Mouse (Mus musculus) spleen, embryonic (tissue): Measurements from ENCODE around the gene Ift140.

Source experiments
- CTCF ChIA-PET: fragments of 350-600 bp; sonication (Branson Sonifier 250); formaldehyde crosslinking; loops from one replicate; lab custom pipeline; 2022; lab: Charles Lee

Gene Ift140

GRCm38 (mm10) chr17:25068690-25069089 lies 52.8 kb downstream of the Ift140 start:
- CTCF ChIA-PET: no interaction called here

GRCm38 (mm10) chr17:25076906-25077305 lies 61.0 kb downstream of the Ift140 start:
- CTCF ChIA-PET: no interaction called here

- CTCF ChIA-PET: no interaction called here
These were observed 62.0 kb downstream of the Ift140 start for GRCm38 (mm10) chr17:25077771-25078372.

- CTCF ChIA-PET: no interaction called here
These were observed 64.3 kb downstream of the Ift140 start for GRCm38 (mm10) chr17:25080210-25080609.

GRCm38 (mm10) chr17:25080960-25081381 lies 65.1 kb downstream of the Ift140 start:
- CTCF ChIA-PET: no interaction called here

GRCm38 (mm10) chr17:25082081-25082847 lies 66.4 kb downstream of the Ift140 start:
- CTCF ChIA-PET: no interaction called here

GRCm38 (mm10) chr17:25082887-25083286 lies 67.0 kb downstream of the Ift140 start:
- CTCF ChIA-PET: no interaction called here

- CTCF ChIA-PET: no interaction called here
These were observed 67.6 kb downstream of the Ift140 start, which contains the start of gene Tmem204 for GRCm38 (mm10) chr17:25083444-25083931. TSS of gene Tmem204 (minus strand) at chr17:25083591.

GRCm38 (mm10) chr17:25084835-25085385 lies 69.0 kb downstream of the Ift140 start:
- CTCF ChIA-PET: no interaction called here

GRCm38 (mm10) chr17:25086724-25087123 lies 70.8 kb downstream of the Ift140 start:
- CTCF ChIA-PET: interaction anchor here (0.6 kb wide), 1 partner anchor 62 kb away, joined by 3 read pairs; no protein-coding TSS in a partner anchor

- CTCF ChIA-PET: no interaction called here
These were observed 73.3 kb downstream of the Ift140 start for GRCm38 (mm10) chr17:25089158-25089557.

- CTCF ChIA-PET: interaction anchor here (0.6 kb wide), 1 partner anchor 856 kb away, joined by 3 read pairs; no protein-coding TSS in a partner anchor
These were observed 74.6 kb downstream of the Ift140 start for GRCm38 (mm10) chr17:25090450-25090849.

GRCm38 (mm10) chr17:25096221-25096620 lies 80.3 kb downstream of the Ift140 start:
- CTCF ChIA-PET: no interaction called here

- CTCF ChIA-PET: no interaction called here
These were observed 84.2 kb downstream of the Ift140 start for GRCm38 (mm10) chr17:25100052-25100451.

- CTCF ChIA-PET: interaction anchor here (0.5 kb wide), 1 partner anchor 375 kb away, joined by 3 read pairs; no protein-coding TSS in a partner anchor
These were observed 85.5 kb downstream of the Ift140 start for GRCm38 (mm10) chr17:25101338-25101737.

- CTCF ChIA-PET: no interaction called here
These were observed 91.9 kb downstream of the Ift140 start for GRCm38 (mm10) chr17:25107786-25108185.

- CTCF ChIA-PET: interaction anchor here (0.5 to 0.7 kb wide), 2 partner anchors 299 to 413 kb away, joined by 4 to 6 read pairs; no protein-coding TSS in a partner anchor
These were observed 93.7 kb downstream of the Ift140 start for GRCm38 (mm10) chr17:25109578-25109977.

GRCm38 (mm10) chr17:25110590-25110989 lies 94.7 kb downstream of the Ift140 start:
- CTCF ChIA-PET: no interaction called here

- CTCF ChIA-PET: no interaction called here
These were observed 95.3 kb downstream of the Ift140 start for GRCm38 (mm10) chr17:25111220-25111619.

- CTCF ChIA-PET: no interaction called here
These were observed 96.0 kb downstream of the Ift140 start for GRCm38 (mm10) chr17:25111739-25112422.

GRCm38 (mm10) chr17:25112423-25112810 lies 96.5 kb downstream of the Ift140 start:
- CTCF ChIA-PET: no interaction called here
